Mouse (Mus musculus) forebrain, postnatal 0 days (tissue): ENCODE results near the gene Hes2. TPM values are rescaled to one million over a fixed set of nuclear protein-coding genes. Genes with fewer than 3 reads are reported as not detected.

Experiments used
- ATAC-seq: fragments of 200-750 bp; cut with Nextera tagmentation; 2 replicates; pipeline ENCODE4 v1.8.0; 2017; ENCODE audit warnings: mild to moderate bottlenecking, moderate library complexity
- DNase-seq: peaks from one replicate; pipeline ENCODE4 v3.0.0-alpha.2; 2015
- H3K27ac ChIP-seq: fragments of 300-500 bp; sonication (generic); 2 replicates; pipeline ENCODE4 v1.5.1; 2014; ENCODE audit warnings: low read depth, mild to moderate bottlenecking, antibody characterized with exemption, low read length, moderate library complexity, mixed read lengths
- H3K27me3 ChIP-seq: fragments of 300-500 bp; sonication (generic); 2 replicates; pipeline ENCODE4 v1.6.1; 2014; ENCODE audit warnings: mild to moderate bottlenecking, low read length, mixed read lengths; ENCODE audit not compliant: insufficient read depth
- H3K36me3 ChIP-seq: fragments of 300-500 bp; sonication (generic); 2 replicates; pipeline ENCODE4 v1.6.1; 2014; ENCODE audit warnings: mild to moderate bottlenecking, moderate library complexity; ENCODE audit not compliant: insufficient read depth
- H3K4me1 ChIP-seq: fragments of 300-500 bp; sonication (generic); 2 replicates; pipeline ENCODE4 v1.6.1; 2014; ENCODE audit warnings: antibody characterized with exemption; ENCODE audit not compliant: insufficient read depth
- H3K4me2 ChIP-seq: fragments of 300-500 bp; sonication (generic); 2 replicates; pipeline ENCODE4 v1.6.1; 2014; ENCODE audit warnings: low read depth, mild to moderate bottlenecking, moderate library complexity
- H3K4me3 ChIP-seq: fragments of 300-500 bp; sonication (generic); 2 replicates; pipeline ENCODE4 v1.5.1; 2014; ENCODE audit warnings: low read depth, low read length, mixed read lengths
- H3K9ac ChIP-seq: fragments of 300-500 bp; sonication (generic); 2 replicates; pipeline ENCODE4 v1.6.1; 2014; ENCODE audit warnings: mild to moderate bottlenecking
- H3K9me3 ChIP-seq: fragments of 300-500 bp; sonication (generic); 2 replicates; pipeline ENCODE4 v1.6.1; 2016; ENCODE audit warnings: low read length
- CTCF ChIP-seq: sonication (generic); IDR thresholded peaks from 2 replicates; pipeline ENCODE4 v1.5.1; 2016; ENCODE audit warnings: antibody characterized with exemption, control low read depth, low read depth
- WGBS: fragments of 180-500 bp; shearing (Covaris S2); extraction: QIAGEN DNeasy Blood & Tissue Kit; methylation state at CpG from one replicate; pipeline ENCODE4 v1.1.7; 2014; 5-methylcytosine and 5-hydroxymethylcytosine counted together
- polyA plus RNA-seq: library from polyadenylated mRNA; unstranded; fragments of >200 nt; fragmentation: Nextera tagmentation; extraction: Ambion mirVana; gene quantifications from 2 replicates; pipeline ENCODE4 v1.2.1, GENCODE M21; 2015
- total RNA-seq: library from RNA; depleted of rRNA; stranded (reverse); fragments of >200 nt; gene quantifications from 2 replicates; pipeline ENCODE4 v1.2.3, GENCODE M21; 2014

Gene Hes2
- total and polyA plus RNA-seq, 2 experiments from 2014 or later: not detected

GRCm38 (mm10) chr4:152173956-152174355 lies 15.3 kb downstream of the Hes2 start:
- ATAC-seq (no peak), DNase-seq (no peak)
- 84% methylated on average over 9 of the region's 9 CpGs for WGBS
- H3K9ac ChIP-seq: no peak overlapping the region
- no peak overlapping the region for H3K4me3 ChIP-seq
- no peaks in the 10 kb centered on the region for H3K27me3 ChIP-seq
- no peaks in the 10 kb centered on the region for H3K9me3 ChIP-seq
- no peak overlapping the region for H3K4me2 ChIP-seq
- H3K36me3 ChIP-seq: no peaks in the 10 kb centered on the region
- H3K4me1 ChIP-seq: no peaks in the 10 kb centered on the region
- no peak overlapping the region for H3K27ac ChIP-seq
- TF ChIP-seq CTCF: no peak

- Histone ChIP-seq H3K4me2 (no peak overlapping the region), H3K27ac (no peak overlapping the region), H3K9ac (no peak overlapping the region), H3K36me3 (no peaks in the 10 kb centered on the region; the same call in 1 of the 2 replicates), H3K9me3 (no peaks in the 10 kb centered on the region), H3K4me1 (peaks cover 15% of the 10 kb centered on the region; the same call in 1 of the 2 replicates), H3K4me3 (no peak overlapping the region), H3K27me3 (no peaks in the 10 kb centered on the region)
- no peak for TF ChIP-seq CTCF
- 88% methylated on average over 3 of the region's 3 CpGs for WGBS
- DNase-seq (no peak), ATAC-seq (no peak)
Measured at GRCm38 (mm10) chr4:152176638-152177037, 18.0 kb downstream of the Hes2 start.

- Histone ChIP-seq H3K27me3 (no peaks in the 10 kb centered on the region), H3K9me3 (no peaks in the 10 kb centered on the region), H3K36me3 (no peaks in the 10 kb centered on the region; the same call in none of the 2 replicates), H3K9ac (peak overlapping the region; percentile 90), H3K27ac (peak overlapping the region; percentile 73), H3K4me3 (peak overlapping the region; percentile 80), H3K4me2 (peak overlapping the region; percentile 83), H3K4me1 (peaks cover 15% of the 10 kb centered on the region; the same call in 1 of the 2 replicates)
- no peak for TF ChIP-seq CTCF
- 66% methylated on average over 6 of the region's 6 CpGs for WGBS
- DNase-seq: no peak
- ATAC-seq: no peak
Measured at GRCm38 (mm10) chr4:152177174-152177536, 18.5 kb downstream of the Hes2 start.

GRCm38 (mm10) chr4:152177537-152178343 lies 19.1 kb downstream of the Hes2 start, which contains the start of gene Acot7:
TSS of gene Acot7 (plus strand) at chr4:152178134.
- H3K27me3 ChIP-seq: no peaks in the 10 kb centered on the region
- H3K4me3 ChIP-seq: peak within 1 kb of the TSS; percentile 80
- peaks cover under 1% of the 10 kb centered on the region for H3K36me3 ChIP-seq
- TF ChIP-seq CTCF: no peak
- 3% methylated on average over 73 of the region's 108 CpGs for WGBS
- no peaks in the 10 kb centered on the region for H3K9me3 ChIP-seq
- peak within 1 kb of the TSS; percentile 83 for H3K4me2 ChIP-seq
- peak within 1 kb of the TSS; percentile 90 for H3K9ac ChIP-seq
- H3K27ac ChIP-seq: peak within 1 kb of the TSS; percentile 73
- DNase-seq (peak; percentile 96), ATAC-seq (peak; percentile 97)
- peaks cover 15% of the 10 kb centered on the region; the same call in 1 of the 2 replicates for H3K4me1 ChIP-seq

GRCm38 (mm10) chr4:152178344-152178864 lies 19.7 kb downstream of the Hes2 start:
- peaks cover 15% of the 10 kb centered on the region; the same call in 1 of the 2 replicates for H3K4me1 ChIP-seq
- peak overlapping the region; percentile 90 for H3K9ac ChIP-seq
- ATAC-seq (peak; percentile 55), DNase-seq (no peak)
- H3K27me3 ChIP-seq: no peaks in the 10 kb centered on the region
- H3K9me3 ChIP-seq: no peaks in the 10 kb centered on the region
- 1% methylated on average over 35 of the region's 35 CpGs for WGBS
- peaks cover 2% of the 10 kb centered on the region for H3K36me3 ChIP-seq
- peak overlapping the region; percentile 80 for H3K4me3 ChIP-seq
- TF ChIP-seq CTCF: no peak
- H3K4me2 ChIP-seq: peak overlapping the region; percentile 83
- peak overlapping the region; percentile 73 for H3K27ac ChIP-seq

GRCm38 (mm10) chr4:152178916-152179705 lies 20.4 kb downstream of the Hes2 start:
- no peaks in the 10 kb centered on the region for H3K9me3 ChIP-seq
- peaks cover 2% of the 10 kb centered on the region for H3K36me3 ChIP-seq
- ATAC-seq (no peak), DNase-seq (peak; percentile 17)
- 27% methylated on average over 16 of the region's 16 CpGs for WGBS
- H3K9ac ChIP-seq: peak overlapping the region; percentile 90
- no peak for TF ChIP-seq CTCF
- peak overlapping the region; percentile 83 for H3K4me2 ChIP-seq
- H3K4me3 ChIP-seq: peak overlapping the region; percentile 80
- peaks cover 15% of the 10 kb centered on the region; the same call in 1 of the 2 replicates for H3K4me1 ChIP-seq
- H3K27me3 ChIP-seq: no peaks in the 10 kb centered on the region
- H3K27ac ChIP-seq: no peak overlapping the region; the same call in 1 of the 2 replicates
